Mouse (Mus musculus): ENCODE results near the gene Lemd2.

DNA sequence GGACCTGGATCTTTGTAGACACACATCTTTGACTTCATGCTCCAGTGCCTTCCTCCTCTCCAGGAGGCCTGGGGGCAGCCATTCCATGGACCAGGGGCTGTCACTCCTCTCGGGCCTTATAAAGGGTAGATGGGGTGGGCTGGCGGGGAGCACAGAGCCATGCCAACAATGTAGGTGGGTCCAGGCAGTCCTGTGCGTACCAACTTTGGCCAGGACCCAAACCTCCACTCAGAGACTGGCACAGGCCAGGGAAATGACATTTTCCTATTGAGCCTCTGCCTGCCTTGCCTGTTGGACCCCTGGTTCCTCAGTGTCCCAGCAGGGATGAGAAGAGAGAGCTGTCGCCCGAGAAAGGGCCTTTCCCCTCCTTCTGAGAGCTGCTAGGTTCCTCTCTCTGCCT lies 21.9 kb downstream of the Lemd2 start:
- no peak for TF ChIP-seq POLR2A (IDR thresholded peaks at IDR 0.05; ENCODE audit: control insufficient read depth, extremely low read depth, insufficient read depth, low read length, poor library complexity)
- TF ChIP-seq CTCF (IDR thresholded peaks at IDR 0.05; ENCODE audit: borderline replicate concordance, control insufficient read depth, extremely low read depth, insufficient read depth, low read length, poor library complexity): no peak

All from thymus, adult 2 months (tissue).